ENCODE assay signal across 9 mouse cellular contexts in genomic region chr5:65958597-65958996, GRCm38 (mm10). TPM values are rescaled to one million over a fixed set of nuclear protein-coding genes. Genes with fewer than 3 reads are reported as not detected.
DNase-seq lines count a peak whose midpoint lies in the region; ATAC-seq and TF ChIP-seq lines count a peak whose summit lies in the region.
"Had no signal": no experiment of that assay in that cellular context is flagged by ENCODE, and none has a peak within 500 bp of the region (broad histone marks: within the 10 kb centered on the region; RNA-seq: fewer than 3 reads in every experiment).

No protein-coding gene starts in this region.

- WGBS in hindbrain, postnatal 0 days: under 1% methylated on average over 4 of the region's 4 CpGs
- WGBS in hindbrain, embryonic 10.5 days: 6% methylated on average over 4 of the region's 4 CpGs
- 7% methylated on average over 4 of the region's 4 CpGs for WGBS in limb, embryonic 10.5 days
- 3% methylated on average over 4 of the region's 4 CpGs for WGBS in stomach, postnatal 0 days

- no peak overlapping the region for H3K4me2 ChIP-seq in hindbrain, postnatal 0 days (ENCODE audit: low read depth, low read length)
- H3K4me2 ChIP-seq in stomach, postnatal 0 days (replicated peaks; ENCODE audit: low read depth): no peak overlapping the region
- H3K4me2 ChIP-seq: liver, embryonic 15.5 days; stomach, embryonic 15.5 days had no signal

- TF ChIP-seq POLR2A in brain, embryonic 14.5 days (IDR thresholded peaks at IDR 0.05; ENCODE audit: borderline replicate concordance, extremely low read depth, insufficient read depth, insufficient read length, poor library complexity, severe bottlenecking): no peak

- no peaks in the 10 kb centered on the region for H3K36me3 ChIP-seq in hindbrain, postnatal 0 days (ENCODE audit: insufficient read depth, low read length)
- H3K36me3 ChIP-seq in hindbrain, embryonic 10.5 days: no peaks in the 10 kb centered on the region
- H3K36me3 ChIP-seq in limb, embryonic 10.5 days: no peaks in the 10 kb centered on the region
- no peaks in the 10 kb centered on the region for H3K36me3 ChIP-seq in stomach, postnatal 0 days (ENCODE audit: control insufficient read depth, insufficient read depth, low read length)
- H3K36me3 ChIP-seq: liver, embryonic 15.5 days; stomach, embryonic 15.5 days had no signal

- no peak overlapping the region for H3K4me3 ChIP-seq in hindbrain, postnatal 0 days (ENCODE audit: low read length)
- H3K4me3 ChIP-seq in hindbrain, embryonic 10.5 days: no peak overlapping the region
- H3K4me3 ChIP-seq in limb, embryonic 10.5 days: no peak overlapping the region
- no peak overlapping the region for H3K4me3 ChIP-seq in stomach, postnatal 0 days (ENCODE audit: low read depth, low read length)
- H3K4me3 ChIP-seq: liver, embryonic 15.5 days; stomach, embryonic 15.5 days had no signal

- ATAC-seq in hindbrain, postnatal 0 days: no peak
- ATAC-seq in stomach, postnatal 0 days (ENCODE audit: low FRiP score, low TSS enrichment): no peak

- H3K9ac ChIP-seq in hindbrain, postnatal 0 days (replicated peaks; ENCODE audit: low read length): no peak overlapping the region
- no peak overlapping the region for H3K9ac ChIP-seq in stomach, postnatal 0 days (ENCODE audit: low read length)
- H3K9ac ChIP-seq: liver, embryonic 15.5 days; stomach, embryonic 15.5 days had no signal

- peak; percentile 80 for DNase-seq in hindbrain, postnatal 0 days (ENCODE audit: low spot score)
- DNase-seq in hindbrain, embryonic 10.5 days (ENCODE audit: low spot score): no peak
- peak; percentile 42 for DNase-seq in urinary bladder, postnatal 14 days (ENCODE audit: low spot score)
- DNase-seq in urinary bladder, postnatal 4 days (ENCODE audit: low spot score in 2 of 2): no peak
- DNase-seq in brain, embryonic 14.5 days (ENCODE audit: low read depth): peak; percentile 86
- peak; percentile 52 for DNase-seq in limb, embryonic 10.5 days (ENCODE audit: low spot score)
- DNase-seq in stomach, postnatal 0 days (ENCODE audit: low spot score): peak; percentile 32

- no peaks in the 10 kb centered on the region for H3K27me3 ChIP-seq in hindbrain, postnatal 0 days (ENCODE audit: insufficient read depth, low read length)
- no peaks in the 10 kb centered on the region for H3K27me3 ChIP-seq in hindbrain, embryonic 10.5 days (ENCODE audit: insufficient read depth, poor library complexity, severe bottlenecking)
- H3K27me3 ChIP-seq in limb, embryonic 10.5 days (ENCODE audit: low read depth, poor library complexity, severe bottlenecking): no peaks in the 10 kb centered on the region
- H3K27me3 ChIP-seq in stomach, postnatal 0 days (ENCODE audit: control insufficient read depth, insufficient read depth, low read length): no peaks in the 10 kb centered on the region
- H3K27me3 ChIP-seq: liver, embryonic 15.5 days; stomach, embryonic 15.5 days had no signal

- no peaks in the 10 kb centered on the region for H3K9me3 ChIP-seq in hindbrain, postnatal 0 days (ENCODE audit: low read length)
- no peaks in the 10 kb centered on the region for H3K9me3 ChIP-seq in hindbrain, embryonic 10.5 days
- no peaks in the 10 kb centered on the region for H3K9me3 ChIP-seq in limb, embryonic 10.5 days (replicated peaks)
- H3K9me3 ChIP-seq in stomach, postnatal 0 days (ENCODE audit: control insufficient read depth, low read length): no peaks in the 10 kb centered on the region
- H3K9me3 ChIP-seq: liver, embryonic 15.5 days; stomach, embryonic 15.5 days had no signal

- H3K27ac ChIP-seq in hindbrain, postnatal 0 days: no peak overlapping the region
- no peak overlapping the region for H3K27ac ChIP-seq in hindbrain, embryonic 10.5 days
- no peak overlapping the region for H3K27ac ChIP-seq in limb, embryonic 10.5 days
- H3K27ac ChIP-seq in stomach, postnatal 0 days (replicated peaks): no peak overlapping the region
- H3K27ac ChIP-seq: liver, embryonic 15.5 days; stomach, embryonic 15.5 days had no signal

- no peaks in the 10 kb centered on the region for H3K4me1 ChIP-seq in hindbrain, postnatal 0 days (ENCODE audit: insufficient read depth, low read length)
- peaks cover 13% of the 10 kb centered on the region for H3K4me1 ChIP-seq in hindbrain, embryonic 10.5 days (replicated peaks)
- H3K4me1 ChIP-seq in limb, embryonic 10.5 days: peaks cover 8% of the 10 kb centered on the region
- H3K4me1 ChIP-seq in stomach, postnatal 0 days (replicated peaks; ENCODE audit: control insufficient read depth, insufficient read depth): no peaks in the 10 kb centered on the region
- H3K4me1 ChIP-seq: stomach, embryonic 15.5 days had no signal

- peak; percentile 87 for TF ChIP-seq CTCF in hindbrain, postnatal 0 days (IDR thresholded peaks at IDR 0.05; ENCODE audit: low read depth)
- peak; percentile 80; the same call in 1 of the 2 replicates for TF ChIP-seq CTCF in brain, embryonic 14.5 days (IDR thresholded peaks at IDR 0.05; ENCODE audit: borderline replicate concordance, extremely low read depth, insufficient read depth, insufficient read length)
- peak; percentile 88 for TF ChIP-seq CTCF in stomach, postnatal 0 days (IDR thresholded peaks at IDR 0.05; ENCODE audit: low read depth)

- no peak for TF ChIP-seq EP300 in stomach, postnatal 0 days (optimal IDR thresholded peaks at IDR 0.05)

RNA-seq across cellular contexts. Expression of gene Chrna9, which starts 23.9 kb away (rescaled TPM):
- total RNA-seq in hindbrain, postnatal 0 days (2014; rRNA removed): not detected in 2 replicates
- not detected in 2 replicates for polyA plus RNA-seq in hindbrain, postnatal 0 days (2015; fragmentation: Nextera tagmentation; extraction: Ambion mirVana)
- 0.31 and 1.0 TPM in 2 replicates for polyA plus RNA-seq in hindbrain, embryonic 10.5 days (2016; fragmentation: Nextera tagmentation; extraction: Ambion mirVana)
- polyA plus RNA-seq in brain, embryonic 14.5 days (2012; rRNA removed): not detected in 2 replicates
- 0.23 TPM in 1 of 2 replicates, not detected in the other for polyA plus RNA-seq in limb, embryonic 10.5 days (2016; fragmentation: Nextera tagmentation; extraction: Ambion mirVana)
- polyA plus RNA-seq in stomach, postnatal 0 days (2015; fragmentation: Nextera tagmentation; extraction: Ambion mirVana): not detected in 2 replicates
- polyA plus RNA-seq: liver, embryonic 15.5 days; stomach, embryonic 15.5 days had no signal

RNA-seq across cellular contexts. Expression of gene 9130230L23Rik, which starts 45.5 kb away (rescaled TPM):
- 0.18 TPM in 1 of 2 replicates, not detected in the other for total RNA-seq in hindbrain, postnatal 0 days (2014; rRNA removed)
- 0.37 TPM in 1 of 2 replicates, not detected in the other for polyA plus RNA-seq in hindbrain, postnatal 0 days (2015; fragmentation: Nextera tagmentation; extraction: Ambion mirVana)
- 0.35 and 0.39 TPM in 2 replicates for polyA plus RNA-seq in hindbrain, embryonic 10.5 days (2016; fragmentation: Nextera tagmentation; extraction: Ambion mirVana)
- polyA plus RNA-seq in brain, embryonic 14.5 days (2012; rRNA removed): 0.10 TPM in 1 of 2 replicates, not detected in the other
- polyA plus RNA-seq in limb, embryonic 10.5 days (2016; fragmentation: Nextera tagmentation; extraction: Ambion mirVana): 0.10 and 0.11 TPM in 2 replicates
- 4.7 and 4.8 TPM in 2 replicates for polyA plus RNA-seq in stomach, postnatal 0 days (2015; fragmentation: Nextera tagmentation; extraction: Ambion mirVana)

Comparison
In these comparisons a context has a peak if more than half of its experiments do, and no peak if none do; other contexts are left out.
1. DNase-seq: peak in hindbrain, postnatal 0 days (single experiment), urinary bladder, postnatal 14 days (single experiment), brain, embryonic 14.5 days (single experiment), limb, embryonic 10.5 days (single experiment) and stomach, postnatal 0 days (single experiment); none in hindbrain, embryonic 10.5 days (single experiment) and urinary bladder, postnatal 4 days (0 of 2).
2. Peak in every context shown above with its lines, with median percentiles within 50 percentile points of each other: CTCF ChIP-seq.